Mouse (Mus musculus): ENCODE data around the gene Slc41a2.
"Not testable (repeated sequence)": the region's sequence is repeated elsewhere in the genome, so short reads cannot be mapped to it uniquely, and the experiment has no call there.

The Slc41a2 gene

DNA sequence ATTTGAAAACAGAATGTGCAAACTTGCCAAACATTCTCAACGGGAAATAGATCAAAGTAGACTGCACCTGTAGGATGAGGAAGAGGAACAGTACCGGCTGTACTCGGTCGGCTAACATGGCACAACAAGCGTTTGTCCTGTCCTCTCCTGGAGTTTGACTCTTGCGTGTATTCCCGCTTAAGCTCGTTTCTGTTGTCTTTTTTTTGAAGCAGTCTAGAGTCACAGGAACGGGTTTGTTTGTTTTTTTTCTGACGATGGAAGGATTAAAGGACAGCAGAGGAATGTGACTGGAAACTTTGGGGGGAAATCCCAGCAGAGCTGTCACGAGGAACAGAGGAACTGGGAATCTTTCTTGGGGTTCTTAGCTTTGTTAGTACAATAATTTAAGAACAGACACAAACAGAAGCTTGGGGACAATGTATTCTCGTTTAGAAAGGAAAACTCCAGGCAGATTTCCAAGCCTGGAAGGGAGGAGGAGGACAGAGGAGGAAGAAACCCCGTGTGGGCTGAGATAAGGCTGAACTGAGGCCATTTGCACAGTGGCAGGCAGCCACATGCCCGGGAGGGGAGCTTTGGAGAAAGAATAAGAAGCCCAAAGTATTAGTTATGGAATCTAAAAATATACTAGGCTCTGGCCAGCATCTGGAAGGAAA lies 16.1 kb upstream of the Slc41a2 start:
- no peak for DNase-seq (ENCODE audit: low read depth)

DNA sequence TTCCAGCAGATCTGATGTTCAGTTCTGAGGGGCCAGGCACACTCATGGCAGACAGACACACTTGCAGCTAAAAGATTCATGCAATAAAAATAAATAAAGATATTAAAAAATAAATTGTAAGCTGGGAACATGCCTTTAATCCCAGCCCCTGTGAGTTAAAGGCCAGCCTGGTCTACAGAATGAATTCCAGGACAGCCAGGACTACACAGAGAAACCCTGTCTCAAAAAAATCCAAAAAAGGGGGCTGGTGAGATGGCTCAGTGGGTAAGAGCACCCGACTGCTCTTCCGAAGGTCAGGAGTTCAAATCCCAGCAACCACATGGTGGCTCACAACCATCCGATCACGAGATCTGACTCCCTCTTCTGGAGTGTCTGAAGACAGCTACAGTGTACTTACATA lies 14.1 kb upstream of the Slc41a2 start:
- DNase-seq (ENCODE audit: low read depth): not testable (repeated sequence)

DNA sequence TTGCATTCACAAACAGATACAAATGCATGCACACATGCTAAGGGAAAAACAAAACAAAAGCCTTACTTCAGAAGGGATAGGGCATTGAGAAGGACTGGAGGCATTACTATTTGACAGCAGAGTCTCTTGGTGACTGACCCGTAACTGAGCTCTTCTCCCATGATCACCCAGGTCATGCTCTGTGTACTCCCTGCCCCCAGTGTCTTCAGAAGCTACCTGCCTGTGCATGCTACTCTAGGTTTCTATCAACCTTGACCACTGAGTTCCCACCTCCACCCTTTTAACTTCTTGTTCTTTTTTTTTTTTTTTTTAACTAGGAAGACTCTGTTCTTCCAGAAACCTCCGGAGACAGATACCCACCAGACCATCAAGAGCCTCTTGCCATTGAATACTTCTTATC lies 13.0 kb upstream of the Slc41a2 start:
- DNase-seq (ENCODE audit: low read depth): no peak

DNA sequence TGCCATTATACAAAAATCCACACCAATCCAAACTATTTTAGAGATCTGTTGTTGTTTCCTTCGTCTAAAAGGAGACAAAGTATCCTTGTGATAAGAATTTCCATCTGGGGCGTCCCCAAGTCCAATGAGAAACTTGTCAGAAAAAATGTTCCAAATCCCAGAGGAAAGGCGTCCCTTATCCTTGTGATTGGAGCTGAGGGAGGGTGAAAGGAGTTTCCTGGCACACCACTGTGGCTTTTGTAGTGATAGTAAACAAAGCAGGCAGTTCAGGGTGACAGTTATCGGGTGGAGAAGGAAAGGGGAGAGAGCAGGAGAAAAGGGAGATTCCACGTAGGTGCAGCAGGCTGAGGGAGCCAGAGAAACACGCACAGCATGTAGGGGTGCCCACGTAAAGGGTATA lies 9.8 kb upstream of the Slc41a2 start:
- no peak for DNase-seq (ENCODE audit: low read depth)

DNA sequence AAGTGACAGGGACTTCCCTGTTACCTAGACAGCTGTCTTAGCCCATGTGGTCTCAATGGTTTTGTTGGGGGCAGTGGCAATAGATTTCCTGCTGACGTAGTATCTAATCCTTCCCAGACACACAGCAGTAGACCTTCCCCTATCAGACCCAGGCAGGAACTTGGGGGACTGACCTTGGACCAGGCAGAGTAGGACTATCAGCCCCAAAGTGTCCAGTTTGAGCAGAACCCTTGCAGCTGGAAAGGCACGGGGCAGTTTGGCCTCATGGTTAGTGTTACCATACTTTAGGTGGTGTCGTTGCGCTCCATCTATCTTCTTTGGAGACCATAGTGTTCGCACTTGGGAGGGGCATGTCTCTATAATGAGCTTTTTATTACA lies 8.7 kb upstream of the Slc41a2 start:
- no peak for DNase-seq (ENCODE audit: low read depth)

DNA sequence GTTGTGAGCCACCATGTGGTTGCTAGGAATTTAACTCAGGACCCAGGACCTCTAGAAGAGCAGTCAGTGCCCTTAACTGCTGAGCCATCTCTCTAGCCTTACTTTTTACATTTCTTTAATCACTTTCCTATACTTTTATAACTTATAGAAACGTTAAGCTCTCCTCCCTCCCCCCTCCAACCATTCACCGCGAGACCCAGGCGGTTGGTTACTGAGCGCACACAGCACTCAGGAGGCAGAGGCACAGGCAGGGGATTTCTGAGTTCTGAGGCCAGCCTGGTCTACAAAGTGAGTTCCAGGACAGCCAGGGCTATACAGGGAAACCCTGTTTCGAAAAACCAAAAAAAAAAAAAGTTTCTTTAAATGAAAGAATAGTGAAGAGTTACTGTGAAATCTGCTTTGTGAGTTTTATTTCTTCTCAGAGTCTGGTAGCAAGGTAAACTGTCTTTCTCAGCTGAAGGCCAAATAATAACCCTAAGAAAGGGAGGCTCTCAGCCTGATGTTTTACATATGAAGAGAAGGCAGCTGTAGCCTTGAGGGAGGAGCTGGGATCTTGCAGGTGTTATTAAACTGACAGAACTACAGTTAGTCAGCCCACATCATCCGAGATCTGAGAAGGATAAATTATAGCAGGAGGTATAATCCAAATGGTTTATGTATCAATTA lies 8.1 kb upstream of the Slc41a2 start:
- DNase-seq (ENCODE audit: low read depth): no peak

DNA sequence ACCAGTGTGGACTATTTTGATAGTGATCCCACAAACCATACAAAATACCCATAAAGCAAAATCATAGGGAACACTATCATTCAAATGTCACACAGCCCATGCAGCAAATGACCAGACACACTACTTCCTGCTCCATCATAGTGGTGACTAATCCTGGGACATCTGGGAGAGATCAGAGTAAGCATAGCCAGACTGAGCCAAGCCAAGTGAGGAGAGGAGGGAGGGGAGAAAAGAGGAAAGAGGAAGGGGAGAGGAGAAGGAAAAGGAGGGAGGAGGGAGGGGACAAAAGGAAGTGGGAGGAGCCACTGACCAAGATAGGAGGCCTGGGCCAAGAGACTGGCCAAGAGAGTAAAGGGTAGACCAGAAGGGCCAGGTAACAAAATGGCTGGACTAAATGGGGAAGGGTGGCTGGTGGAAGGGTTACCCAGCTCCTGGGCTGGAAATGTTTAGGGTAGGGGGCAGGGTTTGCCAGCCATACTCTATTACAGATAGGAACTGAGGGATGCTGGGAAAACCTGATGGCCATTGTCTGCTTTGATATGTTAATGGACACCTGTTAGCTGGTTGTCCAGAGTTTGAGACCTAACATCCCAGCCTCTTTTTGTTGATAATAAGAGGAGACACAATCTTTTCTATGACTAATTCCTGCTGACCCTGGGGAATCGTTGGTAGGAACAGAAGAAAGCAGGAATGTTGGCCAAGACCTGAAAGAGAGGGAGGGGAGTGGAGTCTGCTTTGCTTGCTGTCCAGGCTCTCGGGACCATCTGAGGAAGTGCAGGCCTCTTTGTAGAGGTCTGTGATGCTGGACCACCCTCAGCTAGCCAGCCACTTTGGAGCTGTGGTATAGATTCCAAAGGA lies 6.4 kb upstream of the Slc41a2 start:
- no peak for DNase-seq (ENCODE audit: low read depth)

DNA sequence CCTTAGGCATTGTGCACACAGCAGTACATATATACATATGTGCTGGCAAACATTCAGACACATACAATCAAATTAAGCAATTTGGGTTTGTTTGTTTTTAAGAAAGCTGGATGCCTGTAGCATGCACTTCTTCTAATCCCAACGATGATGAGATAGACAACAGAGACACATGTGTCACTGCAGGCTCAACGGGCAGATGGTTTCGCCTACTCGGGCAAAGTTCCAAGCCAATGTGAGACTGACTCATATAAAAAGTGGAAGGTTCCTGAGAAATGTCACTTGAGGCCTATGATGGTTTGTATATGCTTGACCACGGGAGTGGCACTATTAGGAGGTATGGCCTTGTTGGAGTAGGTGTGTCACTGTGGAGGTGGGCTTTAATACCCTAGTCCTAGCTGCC lies 5.5 kb upstream of the Slc41a2 start:
- no peak for DNase-seq (ENCODE audit: low read depth)

DNA sequence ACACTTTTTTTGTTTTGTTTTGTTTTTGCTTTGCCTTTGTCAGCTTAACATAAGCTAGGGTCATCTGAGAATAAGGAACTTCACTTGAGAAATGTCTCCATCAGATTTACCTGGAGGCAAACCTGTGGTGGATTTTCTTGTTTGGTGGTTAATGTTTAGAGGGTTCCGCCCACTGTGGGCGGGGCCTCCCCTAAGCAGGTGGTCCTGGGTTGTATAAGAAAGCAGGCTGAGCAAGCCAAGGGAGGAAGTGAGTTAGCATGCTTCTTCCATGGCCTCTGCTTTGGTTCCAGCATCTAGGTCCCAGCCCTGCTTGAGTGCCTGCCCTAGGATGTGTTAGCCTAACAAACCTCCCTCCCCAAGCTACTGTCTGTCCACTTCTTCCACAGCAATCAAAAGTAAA lies 3.5 kb upstream of the Slc41a2 start:
- DNase-seq (ENCODE audit: low read depth): no peak

DNA sequence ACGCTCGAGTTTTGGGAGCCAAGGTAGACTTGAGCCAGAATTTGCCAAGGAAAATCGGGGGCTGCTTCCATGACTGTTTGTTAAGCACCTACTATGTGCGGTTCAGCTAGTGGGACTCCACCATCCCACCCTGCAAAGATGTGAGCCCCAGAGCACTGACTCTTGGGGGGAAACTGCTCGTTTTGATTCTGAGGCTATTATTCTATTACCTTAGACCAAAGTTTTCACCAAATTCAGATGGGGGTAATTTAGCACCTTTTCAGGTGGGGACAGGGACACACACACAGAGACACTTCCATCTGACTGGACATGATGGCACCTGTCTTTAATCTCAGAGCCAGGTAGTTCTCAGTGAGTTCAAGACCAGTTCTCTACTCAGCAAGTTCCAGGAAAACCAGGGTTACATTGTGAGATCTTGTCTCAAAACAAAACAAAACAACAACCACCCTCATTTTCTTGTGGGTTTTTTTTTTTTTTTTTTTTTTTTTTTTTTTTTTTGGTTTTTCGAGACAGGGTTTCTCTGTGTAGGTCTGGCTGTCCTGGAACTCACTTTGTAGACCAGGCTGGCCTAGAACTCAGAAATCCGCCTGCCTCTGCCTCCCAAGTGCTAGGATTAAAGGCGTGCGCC lies 403 bp upstream of the Slc41a2 start:
- peak; percentile 18 for DNase-seq (ENCODE audit: low read depth)

DNA sequence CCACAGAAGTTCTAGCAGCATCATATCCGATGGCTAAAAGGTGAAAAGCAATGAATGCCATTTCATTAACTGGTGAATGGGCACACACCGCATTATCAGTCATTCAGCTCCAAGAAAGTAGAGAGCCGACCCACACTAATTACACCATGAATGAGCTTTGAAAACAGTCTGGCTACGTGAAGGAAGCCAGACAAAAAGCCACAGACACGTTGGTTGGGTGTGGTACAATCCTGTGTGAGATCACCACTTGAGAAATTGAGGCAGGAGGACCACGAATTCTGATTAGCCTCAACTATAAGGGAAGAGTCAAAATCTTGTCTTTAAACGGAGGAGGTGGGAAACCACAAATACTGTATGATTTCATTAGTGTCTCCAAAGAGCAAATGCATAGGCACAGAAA lies 1.3 kb downstream of the Slc41a2 start:
- no peak for DNase-seq (ENCODE audit: low read depth)

DNA sequence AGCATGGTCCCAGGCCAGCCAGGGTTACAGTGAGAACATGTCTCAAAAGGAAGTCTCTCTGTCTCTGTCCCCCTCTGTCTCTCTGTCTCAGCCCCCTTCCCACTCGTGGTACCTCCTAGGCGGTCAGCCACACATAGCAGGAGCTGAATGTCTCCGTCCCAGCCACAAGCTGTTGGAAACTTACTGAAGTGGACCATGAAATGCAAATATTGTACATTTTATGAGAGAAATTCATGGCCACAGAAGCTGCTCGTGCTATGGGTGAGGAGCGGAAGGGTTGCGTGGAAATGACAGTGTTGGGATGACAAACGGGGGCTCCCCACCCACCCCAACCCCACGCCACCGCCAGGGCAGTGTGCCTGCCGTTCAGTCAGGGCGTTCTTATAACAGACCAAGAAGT lies 5.1 kb downstream of the Slc41a2 start:
- no peak for DNase-seq (ENCODE audit: low read depth)

DNA sequence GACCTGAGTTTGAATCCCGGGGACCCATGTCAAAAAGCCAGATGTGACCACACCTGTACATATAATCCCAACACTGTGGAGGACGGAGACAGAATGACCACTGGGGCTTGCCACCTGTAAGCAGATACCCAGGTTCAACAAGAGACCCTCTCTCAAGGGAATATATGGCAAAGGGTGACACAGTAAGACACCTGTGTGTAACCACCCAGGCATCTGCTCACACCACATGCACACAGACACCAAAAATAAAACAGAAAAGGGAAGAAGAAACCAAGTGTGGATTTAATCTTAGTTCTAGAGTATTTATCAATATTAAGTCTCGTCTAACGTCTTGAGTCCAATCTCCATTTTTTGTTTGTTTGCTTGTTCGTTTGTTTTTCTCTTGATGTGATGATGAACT lies 5.9 kb downstream of the Slc41a2 start:
- no peak for DNase-seq (ENCODE audit: low read depth)

DNA sequence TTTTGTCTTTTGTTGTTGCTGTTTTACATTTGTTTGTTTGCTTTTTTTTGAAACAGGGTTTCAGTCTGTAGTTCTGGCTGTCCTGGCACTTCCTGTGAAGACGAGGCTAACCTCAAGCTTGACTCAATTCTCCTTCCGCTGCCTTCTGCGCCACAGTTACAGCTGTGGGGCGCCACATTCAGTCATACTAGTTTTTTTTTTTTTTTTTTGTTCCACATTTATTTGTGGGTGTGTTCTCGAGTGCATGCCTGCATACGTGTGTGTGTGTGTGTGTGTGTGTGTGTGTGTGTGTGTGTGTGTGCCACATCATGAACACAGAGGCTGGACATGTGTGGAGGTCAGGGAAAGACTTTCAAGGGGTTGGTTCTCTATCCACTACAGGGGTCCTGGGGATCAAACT lies 7.3 kb downstream of the Slc41a2 start:
- peak; percentile 64 for DNase-seq (ENCODE audit: low read depth)

DNA sequence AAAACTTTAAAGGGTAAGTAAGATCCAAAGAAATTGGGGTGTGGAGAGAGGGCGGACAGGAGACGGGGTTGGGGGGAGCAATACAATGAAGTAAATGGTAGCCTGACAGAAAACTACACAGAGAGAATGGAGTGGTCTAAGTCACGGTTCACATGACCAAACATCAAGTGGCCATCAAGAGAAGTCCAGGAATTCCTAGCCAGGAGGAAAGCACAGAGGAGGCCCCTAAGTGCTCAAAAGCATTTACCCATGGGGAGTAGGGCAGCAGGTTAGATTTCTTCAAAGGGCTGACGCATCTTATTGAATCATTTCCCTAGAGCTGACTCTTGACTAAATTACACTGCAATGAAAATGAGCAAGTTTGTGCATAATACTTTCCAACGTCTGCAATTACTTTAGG lies 8.9 kb downstream of the Slc41a2 start:
- no peak for DNase-seq (ENCODE audit: low read depth)

DNA sequence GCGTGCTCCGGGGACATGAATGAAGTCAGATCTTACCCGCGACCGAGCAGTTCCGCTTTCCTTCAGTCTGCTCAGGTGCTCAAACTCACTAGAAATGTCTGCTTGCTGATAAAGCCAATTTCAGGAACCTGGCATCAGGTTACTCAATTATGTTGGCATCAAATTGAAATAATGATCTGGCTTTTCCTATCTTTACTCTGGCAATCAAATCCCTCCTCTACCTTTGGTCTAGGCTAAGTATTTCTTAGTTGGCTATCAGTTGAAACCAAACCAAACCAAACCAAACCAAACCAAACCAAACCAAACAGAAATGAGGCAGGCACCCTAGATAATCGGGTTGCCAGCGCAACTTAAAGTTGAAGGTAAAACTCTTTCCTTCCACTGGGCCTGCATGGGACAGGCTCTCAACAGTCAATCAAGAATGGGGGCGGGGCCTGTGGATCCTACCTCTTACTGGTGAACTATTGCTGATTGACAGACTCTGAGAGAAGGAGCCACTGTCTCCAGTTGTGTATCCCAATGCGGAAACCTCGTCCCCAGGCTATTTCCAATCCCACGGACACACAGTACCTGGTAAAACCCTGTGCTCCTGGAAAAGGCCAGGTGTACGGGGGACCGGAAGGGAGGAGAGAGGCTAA lies 10.9 kb downstream of the Slc41a2 start:
- DNase-seq (ENCODE audit: low read depth): no peak

DNA sequence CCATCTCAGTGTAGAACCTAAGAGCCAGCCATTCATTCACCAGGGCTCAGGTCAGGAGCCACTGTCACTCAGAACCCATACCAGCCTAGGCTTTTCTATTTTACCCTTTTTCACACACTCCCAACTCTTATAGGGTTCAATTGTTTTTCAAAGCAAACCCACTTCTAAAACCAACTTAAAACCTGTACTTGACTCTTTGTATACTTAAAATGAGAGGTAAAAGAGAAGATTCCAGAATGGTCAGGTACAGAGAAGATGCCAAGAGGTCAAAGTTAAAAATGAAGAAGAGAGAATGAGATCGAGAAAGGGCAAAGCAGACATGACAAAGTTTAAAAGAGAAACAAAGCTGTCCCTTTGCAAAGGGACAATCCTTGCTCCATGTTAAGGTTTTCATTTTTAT lies 11.8 kb downstream of the Slc41a2 start:
- no peak for DNase-seq (ENCODE audit: low read depth)

DNA sequence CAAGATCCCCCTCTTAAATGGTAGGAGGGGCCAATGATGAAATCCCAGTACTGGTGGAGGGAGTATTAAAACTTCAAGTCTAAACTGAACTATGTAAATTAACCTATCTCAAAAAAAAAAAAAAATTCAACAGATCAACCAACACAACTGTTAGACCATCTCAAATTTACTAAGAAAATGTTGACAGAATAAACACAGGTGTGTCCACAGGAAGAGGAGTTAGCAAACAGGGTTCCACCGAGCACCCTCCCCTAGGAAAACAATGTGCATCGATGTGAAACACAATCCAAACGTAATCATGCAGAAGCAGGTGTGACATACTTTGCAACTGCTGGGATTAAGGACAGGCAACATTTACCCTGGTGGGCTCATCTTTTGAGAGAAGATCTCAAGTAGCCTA lies 12.8 kb downstream of the Slc41a2 start:
- no peak for DNase-seq (ENCODE audit: low read depth)

DNA sequence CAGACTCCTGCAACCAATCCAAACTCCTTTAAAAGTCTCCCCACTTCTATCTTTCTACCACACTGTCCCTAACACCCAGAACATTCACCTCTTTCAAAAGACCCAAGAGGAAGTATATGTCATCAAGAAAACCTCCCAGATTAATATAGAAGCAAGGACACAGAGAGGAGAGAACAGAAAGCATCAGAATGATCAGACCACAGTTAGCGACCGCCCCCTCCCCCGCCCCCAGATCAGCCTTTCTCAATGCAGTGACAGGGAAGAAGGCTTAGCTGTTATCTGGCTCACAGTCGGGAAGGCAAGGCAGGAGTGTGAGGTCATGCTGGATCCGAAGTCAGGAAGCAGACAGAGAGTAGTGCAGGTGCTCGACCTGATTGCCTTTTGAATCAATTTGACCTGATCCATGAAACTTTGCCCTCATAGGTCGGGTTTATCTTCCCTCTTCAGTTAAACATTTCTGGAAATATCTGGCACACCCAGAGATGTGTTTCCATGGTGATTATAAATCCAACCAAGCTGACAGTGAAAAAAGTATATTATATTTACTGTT lies 15.1 kb downstream of the Slc41a2 start:
- DNase-seq (ENCODE audit: low read depth): no peak

DNA sequence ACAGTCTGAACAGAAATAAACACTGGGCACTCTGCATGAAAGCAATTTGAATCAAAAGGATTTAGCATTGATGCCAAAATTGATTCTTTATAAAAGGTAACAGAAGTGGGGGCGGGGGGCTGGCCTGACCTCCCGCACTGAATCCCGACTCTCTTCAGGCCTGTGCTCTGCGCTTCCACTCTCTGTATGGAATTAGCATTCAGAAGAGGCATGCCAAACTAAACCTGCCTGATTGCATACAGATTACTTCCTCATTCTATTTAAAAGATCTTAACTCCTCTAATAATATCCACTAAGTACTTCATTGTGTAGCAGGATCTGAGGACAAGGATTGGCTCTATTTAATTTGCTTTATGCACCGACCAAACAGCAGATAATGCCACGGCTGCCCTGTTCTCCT lies 16.2 kb downstream of the Slc41a2 start:
- DNase-seq (ENCODE audit: low read depth): no peak

DNA sequence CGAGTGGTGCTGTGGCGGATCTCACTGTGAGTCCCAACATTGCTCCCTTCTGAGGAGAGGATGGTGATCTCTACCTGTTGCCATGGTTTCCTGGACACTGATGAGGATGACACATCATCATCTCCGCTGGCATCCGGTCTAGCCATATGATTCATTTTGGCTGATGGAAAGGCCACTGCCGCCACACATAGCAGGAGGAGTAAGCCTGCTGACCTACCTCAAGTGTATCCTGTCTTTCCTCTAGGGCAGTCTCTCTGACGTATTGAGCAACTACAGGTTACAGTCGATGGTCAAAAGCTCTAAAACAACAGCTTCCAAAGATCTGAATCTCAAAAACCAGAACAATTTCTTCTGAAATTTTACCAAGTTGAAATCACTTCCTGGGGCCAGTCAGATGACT lies 16.8 kb downstream of the Slc41a2 start:
- no peak for DNase-seq (ENCODE audit: low read depth)

DNA sequence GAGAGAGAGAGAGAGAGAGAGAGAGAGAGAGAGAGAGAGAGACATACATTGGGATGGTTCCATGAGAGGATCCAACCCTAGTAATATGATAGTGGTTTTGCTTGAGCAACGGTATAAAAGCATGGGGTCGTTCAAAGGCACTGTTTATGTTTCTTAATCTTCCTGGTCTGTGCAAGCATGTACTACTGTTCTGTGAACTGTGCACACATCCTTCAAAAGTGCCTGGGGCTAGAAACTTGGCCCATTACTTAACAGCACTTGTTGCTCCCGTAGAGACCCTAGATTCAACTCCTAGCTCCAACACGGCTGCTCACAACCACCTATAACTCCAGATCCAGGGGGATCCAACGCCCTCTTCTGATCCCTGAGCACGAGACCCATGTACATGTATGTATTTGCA lies 17.3 kb downstream of the Slc41a2 start:
- no peak for DNase-seq (ENCODE audit: low read depth)

Data from naive thymus-derived CD4-positive, alpha-beta T cell, adult 2 months (primary cell).